Mouse (Mus musculus): ENCODE results near the gene Gpc6.

Gene Gpc6

GRCm38 (mm10) chr14:117951686-117952085, 1026.6 kb downstream of the Gpc6 start:
- no peak for DNase-seq

- no peak for DNase-seq
Observed at GRCm38 (mm10) chr14:117956051-117956450, 1030.9 kb downstream of the Gpc6 start.

GRCm38 (mm10) chr14:117958389-117958788, 1033.3 kb downstream of the Gpc6 start:
- DNase-seq = no peak

- DNase-seq = no peak
Observed at GRCm38 (mm10) chr14:117961267-117961666, 1036.2 kb downstream of the Gpc6 start.

- no peak for DNase-seq
Observed at GRCm38 (mm10) chr14:117961844-117962243, 1036.7 kb downstream of the Gpc6 start.

GRCm38 (mm10) chr14:117962453-117962852, 1037.3 kb downstream of the Gpc6 start:
- DNase-seq = no peak

GRCm38 (mm10) chr14:117972576-117972975, 1047.5 kb downstream of the Gpc6 start:
- DNase-seq = no peak

- no peak for DNase-seq
Observed at GRCm38 (mm10) chr14:117981532-117981931, 1056.4 kb downstream of the Gpc6 start.

- no peak for DNase-seq
Observed at GRCm38 (mm10) chr14:117988444-117988843, 1063.3 kb downstream of the Gpc6 start.

- no peak for DNase-seq
Observed at GRCm38 (mm10) chr14:117990203-117990602, 1065.1 kb downstream of the Gpc6 start.

- DNase-seq = no peak
Observed at GRCm38 (mm10) chr14:117992600-117993256, 1067.6 kb downstream of the Gpc6 start.

- no peak for DNase-seq
Observed at GRCm38 (mm10) chr14:117993845-117994244, 1068.7 kb downstream of the Gpc6 start.

GRCm38 (mm10) chr14:118004434-118004833, 1079.3 kb downstream of the Gpc6 start:
- no peak for DNase-seq

GRCm38 (mm10) chr14:118005697-118006096, 1080.6 kb downstream of the Gpc6 start:
- DNase-seq = peak; percentile 3 to 37

- no peak for DNase-seq
Observed at GRCm38 (mm10) chr14:118009541-118009940, 1084.4 kb downstream of the Gpc6 start.

- no peak for DNase-seq
Observed at GRCm38 (mm10) chr14:118013237-118013636, 1088.1 kb downstream of the Gpc6 start.

GRCm38 (mm10) chr14:118019314-118019713, 1094.2 kb downstream of the Gpc6 start:
- no peak for DNase-seq

- no peak for DNase-seq
Observed at GRCm38 (mm10) chr14:118021867-118022543, 1096.9 kb downstream of the Gpc6 start.
